Mouse (Mus musculus) embryonic facial prominence, embryonic 13.5 days (tissue): ENCODE measurements around the gene Mrps21. TPM values are rescaled to one million over a fixed set of nuclear protein-coding genes. Genes with fewer than 3 reads are reported as not detected.
A peak's percentile ranks its signal among the peaks of the same experiment; 100 is the strongest.
"Not testable (repeated sequence)": the region's sequence is repeated elsewhere in the genome, so short reads cannot be mapped to it uniquely, and the experiment has no call there.

Experiments
- ATAC-seq: fragments of 200-750 bp; cut with Nextera tagmentation; 2 replicates; pipeline ENCODE4 v1.8.0; 2017; ENCODE audit warnings: low read depth; ENCODE audit not compliant: insufficient number of reproducible peaks, insufficient read depth, low FRiP score, low TSS enrichment
- H3K27ac ChIP-seq: fragments of 300-500 bp; sonication (generic); 2 replicates; pipeline ENCODE4 v1.5.1; 2015; ENCODE audit warnings: moderate library complexity, mild to moderate bottlenecking, inconsistent platforms
- H3K27me3 ChIP-seq: fragments of 300-500 bp; sonication (generic); 2 replicates; pipeline ENCODE4 v1.6.1; 2015; ENCODE audit warnings: mild to moderate bottlenecking, inconsistent platforms
- H3K36me3 ChIP-seq: fragments of 300-500 bp; sonication (generic); 2 replicates; pipeline ENCODE4 v1.6.1; 2015; ENCODE audit warnings: mild to moderate bottlenecking, inconsistent platforms
- H3K4me1 ChIP-seq: fragments of 300-500 bp; sonication (generic); 2 replicates; pipeline ENCODE4 v1.6.1; 2015; ENCODE audit warnings: inconsistent platforms
- H3K4me2 ChIP-seq: fragments of 300-500 bp; sonication (generic); 2 replicates; pipeline ENCODE4 v1.6.1; 2015; ENCODE audit warnings: moderate library complexity, mild to moderate bottlenecking, inconsistent platforms
- H3K4me3 ChIP-seq: fragments of 300-500 bp; sonication (generic); 2 replicates; pipeline ENCODE4 v1.5.1; 2015; ENCODE audit warnings: mild to moderate bottlenecking, inconsistent platforms
- H3K9ac ChIP-seq: fragments of 300-500 bp; sonication (generic); 2 replicates; pipeline ENCODE4 v1.6.1; 2015; ENCODE audit warnings: mild to moderate bottlenecking, inconsistent platforms
- H3K9me3 ChIP-seq: fragments of 300-500 bp; sonication (generic); 2 replicates; pipeline ENCODE4 v1.6.1; 2016; ENCODE audit warnings: inconsistent platforms
- WGBS: fragments of 180-500 bp; shearing (Covaris S2); methylation state at CpG from one replicate; pipeline ENCODE4 v1.1.7; 2015; ENCODE audit warnings: mixed read lengths; 5-methylcytosine and 5-hydroxymethylcytosine counted together
- polyA plus RNA-seq: library from polyadenylated mRNA; unstranded; fragments of >200 nt; fragmentation: Nextera tagmentation; extraction: Ambion mirVana; gene quantifications from 2 replicates; pipeline ENCODE4 v1.2.1, GENCODE M21; 2015

Mrps21 gene
- polyA plus RNA-seq, 1 experiment from 2014 or later: 350 TPM

DNA sequence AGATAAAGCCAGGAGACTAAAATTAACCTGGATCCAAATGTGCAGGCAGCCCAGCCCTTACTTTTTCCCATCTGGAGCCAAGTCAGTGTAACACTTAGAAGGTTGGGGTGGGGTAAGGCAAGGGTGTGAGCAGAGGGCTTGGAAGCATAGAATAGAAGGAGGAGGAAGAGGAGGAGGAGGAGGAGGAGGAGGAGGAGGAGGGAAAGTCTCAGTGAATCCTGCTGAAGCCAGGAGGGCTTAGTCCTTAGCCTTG, 31.0 kb upstream of the Mrps21 start:
- Histone ChIP-seq H3K9me3 (no peaks in the 10 kb centered on the region), H3K9ac (0 out of 2 replicates have a peak overlapping the region, but pooled peaks have one; percentile 33), H3K4me3 (no peak overlapping the region), H3K4me1 (peaks cover 42% of the 10 kb centered on the region), H3K36me3 (peaks cover 4% of the 10 kb centered on the region; the same call in 1 of the 2 replicates), H3K4me2 (peak overlapping the region; percentile 92; the same call in 1 of the 2 replicates), H3K27ac (no peak overlapping the region), H3K27me3 (peaks cover 9% of the 10 kb centered on the region; the same call in 1 of the 2 replicates)
- ATAC-seq: no peak

DNA sequence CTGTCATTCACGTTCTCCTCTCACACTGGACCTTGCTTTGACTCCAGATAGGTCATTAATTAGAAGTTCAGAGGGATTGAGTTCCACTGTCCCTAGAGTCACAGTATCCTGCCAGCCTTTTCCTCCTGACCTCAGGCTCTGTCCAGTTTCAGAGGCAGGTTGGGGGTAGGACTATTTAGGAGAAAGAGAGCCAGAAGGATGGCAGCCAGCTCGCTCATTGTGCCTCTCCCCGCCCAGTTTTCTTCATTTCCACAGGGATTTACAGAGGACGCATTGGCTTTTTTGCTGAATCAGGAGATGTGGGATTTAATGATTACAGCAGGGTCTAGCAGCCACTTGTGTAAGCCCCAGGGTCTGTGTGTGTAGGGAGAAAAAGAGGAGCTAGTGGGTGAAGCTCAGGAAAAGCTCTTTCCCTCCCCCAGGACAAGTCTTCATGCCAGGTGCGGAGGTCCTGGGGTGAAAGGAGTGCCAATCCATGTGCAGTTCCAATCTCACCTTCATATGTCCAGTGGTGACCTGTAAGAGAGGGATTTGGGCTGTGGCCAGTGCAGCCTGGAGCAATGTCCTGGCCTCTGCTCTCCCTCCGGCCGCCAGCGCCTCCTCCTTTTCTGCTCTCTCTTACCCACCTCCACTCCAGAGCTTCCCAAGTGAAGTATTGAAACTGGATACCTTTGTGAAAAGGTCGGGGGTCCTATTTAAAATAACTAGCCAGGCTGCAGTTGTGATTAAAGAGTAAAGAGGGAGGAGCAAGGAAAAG, 30.5 kb upstream of the Mrps21 start:
- ATAC-seq: no peak
- 56% methylated on average over 9 of the region's 9 CpGs for WGBS
- Histone ChIP-seq H3K27ac (no peak overlapping the region), H3K4me1 (peaks cover 38% of the 10 kb centered on the region), H3K36me3 (peaks cover 4% of the 10 kb centered on the region; the same call in 1 of the 2 replicates), H3K9me3 (no peaks in the 10 kb centered on the region), H3K4me3 (no peak overlapping the region), H3K27me3 (peaks cover 9% of the 10 kb centered on the region; the same call in 1 of the 2 replicates), H3K9ac (peak overlapping the region; percentile 33; the same call in 1 of the 2 replicates), H3K4me2 (0 out of 2 replicates have a peak overlapping the region, but pooled peaks have one; percentile 18)

DNA sequence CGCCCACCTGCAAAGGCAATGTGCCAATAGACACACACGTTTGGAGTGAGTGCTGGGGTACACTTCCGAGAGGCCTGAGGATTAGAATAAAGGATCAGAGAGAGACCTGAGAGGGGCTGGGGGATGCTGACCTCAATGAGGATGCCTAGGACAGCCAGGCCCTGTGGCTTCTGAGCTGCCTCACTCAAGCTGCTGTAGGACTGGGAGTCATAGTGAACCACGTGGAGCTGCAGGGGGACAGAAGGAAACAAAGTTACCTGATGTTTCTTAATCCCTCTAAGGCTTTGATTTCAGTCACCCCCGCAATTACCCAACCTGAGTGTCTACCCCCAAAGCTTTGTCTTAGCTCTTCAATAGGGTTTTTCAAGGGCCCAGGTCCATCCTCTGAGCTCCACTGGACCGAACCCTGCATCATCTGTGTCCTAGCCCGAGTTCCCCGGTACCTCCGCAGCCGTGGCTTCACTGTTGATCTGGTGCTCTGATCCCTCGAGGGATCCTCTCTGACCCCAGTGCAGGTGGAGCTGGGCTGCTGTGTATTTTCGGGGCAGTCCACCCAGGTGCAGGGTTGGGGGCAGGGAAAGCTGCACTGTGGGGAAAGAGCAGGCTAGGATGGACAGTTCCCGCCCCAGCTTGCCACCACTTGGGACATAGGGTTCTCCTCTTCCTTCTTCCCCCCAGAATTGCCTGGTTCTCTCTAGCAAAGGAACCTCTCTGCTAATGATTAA, 28.6 kb upstream of the Mrps21 start:
- Histone ChIP-seq H3K36me3 (peaks cover 4% of the 10 kb centered on the region; the same call in 1 of the 2 replicates), H3K4me2 (no peak overlapping the region), H3K27ac (no peak overlapping the region), H3K27me3 (peaks cover 9% of the 10 kb centered on the region; the same call in 1 of the 2 replicates), H3K9me3 (no peaks in the 10 kb centered on the region), H3K9ac (no peak overlapping the region), H3K4me1 (peaks cover 26% of the 10 kb centered on the region), H3K4me3 (no peak overlapping the region)
- no peak for ATAC-seq
- 67% methylated on average over 13 of the region's 13 CpGs for WGBS

DNA sequence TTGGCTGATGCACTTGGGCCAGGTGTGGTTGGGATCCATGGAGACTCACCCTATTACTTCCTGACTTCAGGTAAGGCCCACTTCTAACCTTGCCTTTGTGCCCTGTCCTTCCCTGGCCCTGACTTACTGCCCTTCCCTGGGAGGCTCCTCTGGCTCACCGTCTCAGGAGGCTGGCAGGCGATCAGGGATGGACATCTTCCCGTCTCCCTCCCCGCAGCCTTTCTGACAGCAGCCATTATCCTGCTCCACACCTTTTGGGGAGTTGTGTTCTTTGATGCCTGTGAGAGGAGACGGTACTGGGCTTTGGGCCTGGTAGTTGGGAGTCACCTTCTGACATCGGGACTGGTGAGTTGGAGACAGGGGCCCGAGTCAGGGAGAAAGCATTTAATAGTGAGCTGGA, 24.2 kb upstream of the Mrps21 start:
- H3K4me2 ChIP-seq: peak overlapping the region; percentile 83; the same call in 1 of the 2 replicates
- WGBS: 86% methylated on average over 7 of the region's 7 CpGs
- not testable (repeated sequence) for H3K27ac ChIP-seq, H3K27me3 ChIP-seq, H3K36me3 ChIP-seq, ATAC-seq, H3K9me3 ChIP-seq, H3K4me3 ChIP-seq
- H3K9ac ChIP-seq: 0 out of 2 replicates have a peak overlapping the region, but pooled peaks have one; percentile 36
- H3K4me1 ChIP-seq: peaks cover 31% of the 10 kb centered on the region

DNA sequence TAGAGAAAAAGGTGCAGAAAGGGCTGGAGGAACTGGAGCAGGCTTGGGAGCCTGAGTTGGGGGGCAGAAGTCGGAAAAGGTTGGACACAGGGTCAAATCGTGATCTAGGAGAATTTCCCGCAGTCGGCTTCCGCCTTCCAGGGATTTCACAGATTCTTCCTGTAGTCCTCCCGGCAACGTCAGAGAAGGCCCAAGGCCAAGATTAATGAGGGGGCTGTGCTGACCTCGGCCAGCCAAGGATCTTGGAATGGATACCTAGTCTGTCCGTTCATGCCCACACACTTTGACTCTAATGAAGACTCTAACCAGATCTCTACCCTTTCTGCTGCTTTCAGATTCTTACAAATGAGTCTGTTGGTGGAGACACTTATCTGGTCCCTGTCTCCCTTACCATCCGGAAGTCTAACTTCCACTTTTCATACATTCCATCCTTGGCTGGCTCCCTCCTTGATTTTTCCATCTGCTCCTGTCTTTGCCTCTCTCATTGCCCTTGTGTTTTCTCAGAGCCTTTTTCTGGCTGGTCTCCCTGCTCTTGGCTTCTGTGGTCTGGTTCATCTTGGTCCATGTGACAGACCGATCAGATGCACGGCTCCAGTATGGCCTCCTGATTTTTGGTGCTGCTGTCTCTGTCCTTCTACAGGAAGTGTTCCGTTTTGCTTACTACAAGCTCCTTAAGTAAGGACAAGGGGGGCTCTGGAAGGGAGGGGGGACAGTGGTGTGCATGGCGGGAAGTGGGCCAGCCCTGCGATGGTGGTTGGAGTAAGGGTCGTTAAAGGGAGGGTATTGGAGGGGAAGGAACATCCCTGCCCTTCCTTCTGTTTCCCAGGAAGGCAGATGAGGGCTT, 23.2 kb upstream of the Mrps21 start:
- H3K4me2 ChIP-seq: peak overlapping the region; percentile 83
- H3K4me3 ChIP-seq: peak overlapping the region; percentile 74
- 10% methylated on average over 16 of the region's 16 CpGs for WGBS
- H3K36me3 ChIP-seq: peaks cover 4% of the 10 kb centered on the region; the same call in 1 of the 2 replicates
- peak overlapping the region; percentile 68 for H3K27ac ChIP-seq
- no peaks in the 10 kb centered on the region for H3K27me3 ChIP-seq
- peaks cover 31% of the 10 kb centered on the region for H3K4me1 ChIP-seq
- H3K9ac ChIP-seq: peak overlapping the region; percentile 83
- no peak for ATAC-seq
- no peaks in the 10 kb centered on the region for H3K9me3 ChIP-seq

DNA sequence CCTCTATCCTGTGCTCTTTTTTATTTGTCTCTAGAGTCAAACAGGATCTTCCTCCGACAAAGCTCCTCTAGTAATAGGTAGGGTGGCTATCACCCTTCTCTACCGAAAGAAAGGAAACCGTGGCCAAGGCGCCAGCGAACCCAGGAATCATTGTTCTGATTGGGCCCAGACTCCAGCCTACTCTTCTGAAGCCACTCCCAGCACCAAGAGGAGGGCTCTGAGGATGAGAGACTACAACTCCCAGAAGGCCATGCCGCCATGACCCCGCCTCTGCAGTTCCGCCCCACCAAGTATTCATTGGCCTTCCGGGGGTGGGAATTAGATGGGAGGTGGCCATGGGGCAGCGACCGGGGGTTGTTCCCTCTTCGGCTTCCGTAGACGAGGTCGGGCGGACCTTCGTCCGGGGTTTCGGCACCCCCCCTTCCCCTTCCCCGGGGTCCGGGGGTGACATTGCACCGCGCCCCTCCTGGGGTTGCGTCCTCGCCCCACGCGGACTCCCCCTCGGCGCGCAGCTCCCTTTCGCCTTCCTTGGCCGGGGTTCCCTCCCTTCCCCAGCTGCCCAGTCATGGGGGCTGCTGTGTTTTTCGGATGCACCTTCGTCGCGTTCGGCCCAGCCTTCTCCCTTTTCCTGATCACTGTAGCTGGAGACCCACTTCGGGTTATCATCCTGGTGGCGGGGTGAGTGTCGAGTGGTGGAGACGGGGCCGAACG, 22.4 kb upstream of the Mrps21 start, which contains the start of gene Aph1a:
Gene Aph1a, plus strand, starts transcription at position 364 of the 711 bp plus-strand sequence.
- peak within 1 kb of the TSS; percentile 85 for H3K27ac ChIP-seq
- WGBS: under 1% methylated on average over 31 of the region's 43 CpGs
- ATAC-seq: peak; percentile 98
- peak within 1 kb of the TSS; percentile 83 for H3K9ac ChIP-seq
- H3K4me3 ChIP-seq: peak within 1 kb of the TSS; percentile 74
- H3K9me3 ChIP-seq, H3K27me3 ChIP-seq, H3K36me3 ChIP-seq: not testable (repeated sequence)
- H3K4me2 ChIP-seq: peak within 1 kb of the TSS; percentile 83
- H3K4me1 ChIP-seq: peaks cover 31% of the 10 kb centered on the region

DNA sequence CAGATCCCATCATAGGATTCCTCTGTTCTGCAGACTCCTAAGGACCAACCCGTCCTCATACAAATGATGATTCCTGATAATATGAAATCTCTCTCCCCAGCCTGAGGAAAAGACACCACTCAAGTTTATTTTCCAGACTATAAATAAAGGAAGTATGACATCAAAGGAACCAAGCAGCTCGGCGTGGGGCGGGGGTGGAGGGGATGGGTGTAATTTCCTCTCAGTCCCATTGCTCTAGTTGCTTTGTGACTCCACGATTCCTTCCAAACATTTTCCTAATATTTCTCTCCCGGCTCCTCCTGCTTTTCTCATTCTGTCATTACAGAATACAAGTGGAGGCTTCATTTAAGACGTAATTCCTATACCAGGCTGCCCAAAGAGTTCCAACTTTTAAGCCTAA, 21.8 kb upstream of the Mrps21 start:
- no peaks in the 10 kb centered on the region for H3K27me3 ChIP-seq
- peaks cover 4% of the 10 kb centered on the region; the same call in 1 of the 2 replicates for H3K36me3 ChIP-seq
- peak overlapping the region; percentile 74 for H3K4me3 ChIP-seq
- peaks cover 31% of the 10 kb centered on the region for H3K4me1 ChIP-seq
- H3K27ac ChIP-seq: peak overlapping the region; percentile 85
- peak overlapping the region; percentile 61 for H3K4me2 ChIP-seq
- peak overlapping the region; percentile 61 for H3K9ac ChIP-seq
- ATAC-seq: no peak
- H3K9me3 ChIP-seq: no peaks in the 10 kb centered on the region
- 22% methylated on average over 7 of the region's 7 CpGs for WGBS

DNA sequence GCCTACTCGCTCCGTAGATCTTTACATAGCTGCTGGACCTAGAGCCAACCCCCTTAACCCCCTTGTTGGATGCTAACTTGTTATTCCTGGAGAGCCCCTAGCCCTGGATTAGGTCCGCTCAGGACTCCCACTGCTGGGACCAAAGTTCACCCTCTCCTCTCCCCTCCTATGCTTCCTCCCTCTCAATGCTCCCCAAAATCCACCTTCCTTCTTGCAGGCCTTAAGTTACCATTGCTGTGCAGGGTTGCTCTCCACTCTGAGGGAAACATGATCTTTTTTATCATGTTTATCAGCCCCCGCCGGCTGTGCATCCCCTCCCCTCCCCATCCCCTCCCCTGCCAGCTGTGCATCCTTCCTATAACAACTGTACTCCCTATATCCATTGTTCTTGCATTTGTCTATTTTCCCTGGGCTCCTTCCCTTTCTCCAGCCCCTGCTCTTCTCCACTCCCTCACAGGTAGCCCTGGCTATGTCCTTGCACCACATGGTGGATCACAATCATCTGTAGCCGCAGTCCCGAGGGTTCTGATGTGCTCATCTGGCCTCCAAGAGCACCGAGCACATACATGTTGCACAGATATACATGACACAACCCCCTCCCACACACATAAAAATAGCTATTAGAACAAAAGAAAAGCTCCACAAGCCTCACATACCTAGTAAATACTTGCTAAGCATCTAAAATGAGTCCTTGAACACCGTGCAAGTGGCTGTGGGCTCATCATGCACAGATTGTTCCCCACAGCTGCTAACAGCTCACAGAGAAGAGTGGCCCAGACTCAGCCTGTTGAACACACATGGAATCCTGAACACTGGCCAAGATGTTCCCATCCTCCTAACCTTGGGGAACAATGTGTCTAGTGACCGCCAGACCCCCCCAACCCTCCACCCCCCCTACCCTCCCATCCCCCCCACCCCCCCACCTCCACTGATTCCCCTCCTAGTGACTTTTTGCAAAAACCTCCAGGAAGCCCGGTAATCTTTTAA, 21.0 kb upstream of the Mrps21 start:
- no peak for ATAC-seq
- peak overlapping the region; percentile 58; the same call in 1 of the 2 replicates for H3K9ac ChIP-seq
- peak overlapping the region; percentile 81 for H3K27ac ChIP-seq
- peaks cover 31% of the 10 kb centered on the region for H3K4me1 ChIP-seq
- H3K27me3 ChIP-seq: no peaks in the 10 kb centered on the region
- WGBS: 34% methylated on average over 11 of the region's 11 CpGs
- H3K4me3 ChIP-seq: peak overlapping the region; percentile 19
- no peaks in the 10 kb centered on the region for H3K9me3 ChIP-seq
- peak overlapping the region; percentile 61 for H3K4me2 ChIP-seq
- no peaks in the 10 kb centered on the region for H3K36me3 ChIP-seq

DNA sequence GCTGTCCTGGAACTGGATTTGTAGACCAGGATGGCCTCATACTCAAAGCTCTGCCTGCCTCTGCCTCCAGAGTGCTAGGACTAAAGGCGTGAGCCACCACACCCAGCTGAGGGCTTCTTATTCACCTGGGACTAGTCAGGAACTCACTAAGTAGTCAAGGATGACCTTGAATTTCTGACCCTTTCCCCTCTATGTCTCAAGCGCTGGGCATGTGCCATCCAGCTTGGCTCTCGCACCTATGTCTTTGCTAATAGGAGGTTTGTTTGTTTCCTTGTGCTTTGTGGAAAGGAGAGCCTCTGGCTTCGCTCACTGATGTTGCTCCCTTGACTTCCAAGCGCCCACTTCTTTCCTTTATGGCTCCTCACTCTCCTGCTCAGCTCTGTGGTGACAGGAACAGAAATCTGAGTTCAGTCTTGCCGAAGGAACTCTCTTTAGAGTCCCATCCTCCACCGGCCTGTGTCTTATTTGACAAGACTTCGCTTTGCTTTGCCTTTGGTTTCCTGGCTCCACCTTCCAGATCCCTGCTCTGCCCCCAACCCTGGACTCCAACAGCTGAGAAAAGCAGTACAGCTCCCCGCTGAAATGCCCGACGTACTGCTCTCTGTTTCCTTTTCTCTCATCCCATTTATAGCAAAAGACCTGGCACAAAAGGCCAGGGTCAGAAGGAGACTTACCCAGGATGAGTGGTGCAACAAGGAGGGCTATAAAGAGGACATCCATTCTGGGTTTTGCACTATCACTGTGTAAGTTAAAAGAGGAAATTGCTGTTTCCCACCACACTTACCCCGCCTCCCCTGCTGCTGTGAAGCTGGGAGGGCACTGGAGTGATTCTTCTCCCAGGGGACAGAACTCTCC, 20.1 kb upstream of the Mrps21 start, which contains the start of gene BC028528:
Gene BC028528, minus strand, starts transcription at position 795 of the 855 bp plus-strand sequence.
- H3K27me3 ChIP-seq: no peaks in the 10 kb centered on the region
- H3K4me1 ChIP-seq: peaks cover 31% of the 10 kb centered on the region
- peak within 1 kb of the TSS; percentile 81 for H3K27ac ChIP-seq
- H3K9ac ChIP-seq: peak within 1 kb of the TSS; percentile 58
- ATAC-seq: no peak
- H3K36me3 ChIP-seq: no peaks in the 10 kb centered on the region
- WGBS: 26% methylated on average over 12 of the region's 12 CpGs
- H3K9me3 ChIP-seq: no peaks in the 10 kb centered on the region
- H3K4me3 ChIP-seq: peak within 1 kb of the TSS; percentile 19
- peak within 1 kb of the TSS; percentile 44 for H3K4me2 ChIP-seq
